Mouse (Mus musculus) common myeloid progenitor, adult 5-6 weeks (primary cell): ENCODE data around the gene Eef2k. TPM values are rescaled to one million over a fixed set of nuclear protein-coding genes. Genes with fewer than 3 reads are reported as not detected.
"Not testable (repeated sequence)": the region's sequence is repeated elsewhere in the genome, so short reads cannot be mapped to it uniquely, and the experiment has no call there.

Source experiments
- ATAC-seq: replicated peaks from 2 replicates; pipeline ENCODE4 v1.8.0; 2016; ENCODE audit warnings: low read depth, mild to moderate bottlenecking, moderate TSS enrichment, inconsistent platforms; ENCODE audit not compliant: poor library complexity, severe bottlenecking
- total RNA-seq: library from RNA; stranded (forward); fragments of 200-1000, 187-1606 nt; gene quantifications from 2 replicates; pipeline ENCODE4 v1.2.3, GENCODE M21; 2017

The Eef2k gene
- total RNA-seq, 1 experiment from 2014 or later, result 95.6 TPM

- ATAC-seq, result peak; percentile 90
Measured at GRCm38 (mm10) chr7:120917592-120918461, 75.2 kb downstream of the Eef2k start, which contains the start of gene Polr3e. TSS of gene Polr3e (plus strand) at chr7:120917744.

- ATAC-seq, result peak; percentile 79
Measured at GRCm38 (mm10) chr7:120918526-120918962, 75.9 kb downstream of the Eef2k start.

DNA sequence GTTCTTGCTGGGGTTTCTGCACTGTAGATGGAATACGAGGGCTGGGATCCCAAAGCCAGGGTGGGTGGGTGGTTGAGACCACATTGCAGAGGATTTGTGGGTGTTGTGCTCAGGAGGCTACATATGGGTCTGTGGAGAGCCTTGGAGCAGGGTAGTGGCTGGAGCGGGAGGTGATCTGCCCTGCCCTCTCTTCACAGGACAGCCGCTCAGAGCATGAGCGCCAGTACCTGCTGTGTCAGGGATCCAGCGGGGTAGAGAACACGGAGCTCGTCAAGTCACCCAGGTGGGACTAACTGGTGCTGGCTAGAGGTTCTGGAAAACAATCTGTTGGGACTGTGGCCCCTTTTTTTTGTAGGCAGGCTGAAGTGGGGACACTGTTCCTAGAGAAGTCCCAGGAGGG is 90.5 kb downstream of the Eef2k start:
- ATAC-seq, result no peak

GRCm38 (mm10) chr7:120933680-120934195 is 91.1 kb downstream of the Eef2k start:
- ATAC-seq, result no peak

- ATAC-seq, result peak; percentile 85
Measured at GRCm38 (mm10) chr7:120934716-120935115, 92.1 kb downstream of the Eef2k start.

GRCm38 (mm10) chr7:120936522-120936921 is 93.9 kb downstream of the Eef2k start:
- ATAC-seq, result no peak

- ATAC-seq, result no peak
Measured at GRCm38 (mm10) chr7:120938206-120938605, 95.6 kb downstream of the Eef2k start.

GRCm38 (mm10) chr7:120940343-120940742 is 97.7 kb downstream of the Eef2k start:
- no peak for ATAC-seq

DNA sequence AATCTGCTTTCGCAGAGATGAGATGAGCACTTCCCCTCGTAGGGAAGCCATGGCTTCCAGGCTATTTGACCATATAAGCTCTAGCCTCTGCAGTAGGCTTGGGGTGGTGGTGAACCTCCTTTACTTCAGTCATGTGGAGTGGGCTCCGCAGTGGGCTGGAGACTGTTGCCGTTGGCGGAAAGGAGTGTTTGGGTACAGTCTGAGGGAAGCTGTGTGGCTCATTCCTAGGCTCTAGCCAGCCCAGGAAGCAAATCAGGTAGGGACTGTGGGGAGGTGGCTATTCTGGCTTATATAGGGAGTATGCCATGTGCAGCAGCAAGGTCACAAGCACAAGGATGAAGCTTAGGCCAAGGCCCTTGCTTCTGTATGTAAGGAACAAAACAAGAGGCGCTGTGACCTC is 98.6 kb downstream of the Eef2k start:
- no peak for ATAC-seq

DNA sequence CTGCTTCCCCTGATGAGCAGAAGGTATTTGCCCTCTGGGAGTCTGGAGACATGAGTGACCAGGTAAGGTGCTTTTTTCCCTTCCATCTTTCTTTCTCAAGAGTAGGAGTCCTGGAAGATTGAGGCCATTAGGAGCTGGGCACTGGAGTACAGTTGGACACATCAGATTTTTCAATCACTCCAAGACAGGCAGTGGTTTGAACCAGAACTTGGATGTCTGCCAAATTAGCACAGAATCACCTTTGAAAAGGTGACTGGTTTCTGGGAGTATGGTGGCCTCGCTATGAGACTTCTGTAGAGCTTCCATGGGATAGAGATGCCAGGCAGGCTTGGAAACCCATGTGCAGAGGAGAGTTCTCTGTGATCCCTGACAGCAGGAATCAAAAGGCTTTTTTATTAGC is 99.9 kb downstream of the Eef2k start:
- ATAC-seq, result no peak

DNA sequence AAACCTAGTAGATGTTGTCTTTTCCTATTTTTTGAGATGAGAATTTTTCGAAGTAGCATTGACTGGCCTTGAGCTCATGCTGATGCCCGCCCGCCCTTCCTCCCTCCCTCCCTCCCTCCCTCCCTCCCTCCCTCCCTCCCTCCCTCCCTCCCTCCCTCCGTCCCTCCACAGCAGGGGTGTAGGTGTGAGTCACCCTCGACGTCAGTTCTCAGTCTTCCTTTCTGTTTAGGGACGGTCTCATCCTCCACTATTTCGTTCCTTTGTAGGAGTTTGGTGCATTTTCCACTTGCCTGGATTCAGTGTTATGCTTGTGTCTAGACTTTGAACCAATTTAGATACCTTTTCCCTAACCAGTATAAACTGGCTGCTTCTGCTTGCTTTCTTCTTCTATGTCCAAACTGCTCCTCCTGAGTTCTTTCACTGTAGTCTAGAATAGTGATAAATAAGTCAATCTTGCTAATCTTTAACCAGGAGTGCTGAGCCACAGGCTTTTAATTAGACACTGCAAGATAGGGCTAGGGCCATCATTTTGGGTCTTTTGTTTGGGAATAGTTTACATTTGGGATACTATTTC is 101.4 kb downstream of the Eef2k start:
- no peak for ATAC-seq

DNA sequence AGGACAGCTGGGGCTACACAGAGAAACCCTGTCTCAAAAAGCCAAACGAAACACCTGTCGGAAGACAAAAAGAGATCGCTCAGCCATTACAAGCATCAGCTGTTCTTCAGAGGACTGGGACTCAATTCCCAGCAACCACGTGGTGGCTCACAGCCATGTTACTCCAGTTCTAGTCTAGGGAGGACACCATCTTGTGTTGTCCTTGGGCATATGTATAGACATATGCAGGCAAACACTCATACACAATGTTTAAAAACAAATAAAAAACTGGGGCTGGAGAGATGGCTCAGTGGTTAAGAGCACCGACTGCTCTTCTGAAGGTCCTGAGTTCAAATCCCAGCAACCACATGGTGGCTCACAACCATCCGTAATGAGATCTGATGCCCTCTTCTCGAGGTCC is 111.0 kb downstream of the Eef2k start:
- not testable (repeated sequence) for ATAC-seq

Other genes starting within 250 kb of the Eef2k start
- 142 and 147 TPM in 2 replicates for gene Uqcrc2, start 207.7 kb upstream of the Eef2k start, total RNA-seq
- gene Pdzd9, start 172.5 kb upstream of the Eef2k start, total RNA-seq, result 0.09 TPM in 1 of 2 replicates, not detected in the other
- 16.9 and 20.2 TPM in 2 replicates for gene Mosmo, start 165.2 kb upstream of the Eef2k start, total RNA-seq
- gene Vwa3a, start 103.5 kb upstream of the Eef2k start, total RNA-seq, result 0.15 TPM in 1 of 2 replicates, not detected in the other
- gene Gm5737, start 30.5 kb upstream of the Eef2k start, total RNA-seq, result not detected in 2 replicates
- gene Polr3e, start 74.9 kb downstream of the Eef2k start, total RNA-seq, result 26.9 and 30.3 TPM in 2 replicates
- gene Cdr2, start 139.5 kb downstream of the Eef2k start, total RNA-seq, result 10.5 and 13.4 TPM in 2 replicates
- not detected in 2 replicates for gene Mfsd13b, start 139.7 kb downstream of the Eef2k start, total RNA-seq
- gene Mettl9, start 191.6 kb downstream of the Eef2k start, total RNA-seq, result 78.2 and 95.5 TPM in 2 replicates
- gene Igsf6, start 231.7 kb downstream of the Eef2k start, total RNA-seq, result 38.5 and 43.5 TPM in 2 replicates
- 0.15 and 1.2 TPM in 2 replicates for gene Otoa, start 238.8 kb downstream of the Eef2k start, total RNA-seq